Mouse (Mus musculus): ENCODE data around the gene Olfr1242.

Gene Olfr1242

GRCm38 (mm10) chr2:89498235-89498634 lies at the start of gene Olfr1242:
TSS of gene Olfr1242 (minus strand) at chr2:89498335.
- no peak for DNase-seq

GRCm38 (mm10) chr2:89544516-89544915 lies 46.4 kb upstream of the Olfr1242 start:
- DNase-seq, result no peak

GRCm38 (mm10) chr2:89539923-89540322 lies 41.8 kb upstream of the Olfr1242 start:
- no peak for DNase-seq

GRCm38 (mm10) chr2:89531387-89531786 lies 33.3 kb upstream of the Olfr1242 start, which contains the start of gene Olfr1243:
TSS of gene Olfr1243 (minus strand) at chr2:89531487.
- no peak for DNase-seq

- no peak for DNase-seq
These were observed 11.1 kb downstream of the Olfr1242 start, which contains the start of gene Olfr1241 for GRCm38 (mm10) chr2:89487026-89487425. TSS of gene Olfr1241 (minus strand) at chr2:89487126.

- no peak for DNase-seq
These were observed 55.2 kb downstream of the Olfr1242 start, which contains the start of gene Olfr1240 for GRCm38 (mm10) chr2:89442900-89443299. TSS of gene Olfr1240 (minus strand) at chr2:89443000.
